Mouse (Mus musculus): Measurements from ENCODE around the gene Gm45623.

The Gm45623 gene

DNA sequence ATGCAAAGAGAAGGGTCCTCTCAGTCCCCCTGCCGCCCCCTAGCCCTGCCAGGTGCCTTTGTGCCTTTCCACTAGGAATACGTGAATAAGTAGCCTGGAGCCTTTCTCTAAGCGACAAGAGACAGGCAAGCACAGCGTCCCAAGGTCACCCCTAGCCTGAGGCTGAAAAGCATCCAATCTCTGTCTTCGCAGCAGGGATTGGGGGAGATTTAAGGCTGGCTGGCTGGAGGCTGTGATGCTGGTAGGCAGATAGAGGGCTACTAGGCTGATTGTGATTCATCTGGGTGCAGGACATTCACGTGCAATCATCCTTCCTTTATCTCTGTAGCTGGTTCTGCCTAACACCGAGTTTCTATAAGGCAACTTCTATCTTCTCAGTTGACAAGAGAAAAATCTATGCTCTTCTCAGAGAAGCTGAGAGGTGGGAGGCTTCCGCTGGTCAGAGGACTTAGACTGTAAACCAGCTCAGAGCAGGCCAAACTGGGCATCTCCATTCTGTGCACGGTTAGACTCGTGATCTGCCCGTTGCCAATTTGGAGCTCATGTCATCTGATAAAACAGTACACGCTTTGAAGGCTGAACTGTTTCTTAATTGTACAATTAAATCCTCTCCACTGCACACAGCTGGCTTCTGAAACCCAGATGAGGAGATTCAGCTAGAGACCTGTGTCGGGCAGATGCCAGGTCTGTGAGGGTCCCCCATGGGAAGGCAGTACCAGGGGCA lies 27.3 kb upstream of the Gm45623 start:
- TF ChIP-seq POU5F1 (IDR thresholded peaks at IDR 0.05; ENCODE audit: borderline replicate concordance, low read length) (no peak), CTCF (conservative IDR thresholded peaks at IDR 0.05; ENCODE audit: low read length) (no peak), NANOG (IDR thresholded peaks at IDR 0.05; ENCODE audit: borderline replicate concordance, low read length) (no peak)
- Histone ChIP-seq H3K4me3 (replicated peaks; ENCODE audit: low read length) (no peak overlapping the region), H3K36me3 (ENCODE audit: insufficient read depth, low read length) (no peaks in the 10 kb centered on the region), H3K27me3 (ENCODE audit: insufficient read depth, low read length) (peaks cover 25% of the 10 kb centered on the region), H3K4me1 (replicated peaks; ENCODE audit: low read depth, low read length) (peaks cover 13% of the 10 kb centered on the region), H3K9me3 (ENCODE audit: low read length) (peaks cover 5% of the 10 kb centered on the region; the same call in 1 of the 2 replicates)

DNA sequence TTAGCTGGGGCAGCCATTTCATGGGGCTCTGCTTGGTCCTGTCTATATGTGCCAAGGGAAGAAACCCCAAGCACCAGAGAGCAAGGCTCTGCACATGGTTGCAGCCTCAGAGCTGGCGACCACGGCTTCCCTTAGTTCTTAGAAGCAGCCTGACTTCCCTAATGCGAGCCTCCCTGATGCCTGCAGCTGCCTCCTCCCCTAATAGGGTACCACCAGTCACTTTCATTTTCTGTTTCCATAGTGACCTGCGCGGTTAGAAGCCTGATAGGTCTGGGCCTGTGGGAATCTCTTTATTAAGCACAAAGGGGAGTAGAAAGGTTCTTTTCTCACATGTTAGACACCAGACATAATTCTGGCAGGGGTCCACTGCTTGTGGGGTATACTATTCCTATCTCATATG lies 20.7 kb upstream of the Gm45623 start:
- H3K9me3 ChIP-seq (ENCODE audit: low read length) = peaks cover 7% of the 10 kb centered on the region; the same call in 1 of the 2 replicates
- no peaks in the 10 kb centered on the region for H3K36me3 ChIP-seq (ENCODE audit: insufficient read depth, low read length)
- 0 out of 2 replicates have a peak, but pooled peaks cover 3% of the 10 kb centered on the region for H3K4me1 ChIP-seq (replicated peaks; ENCODE audit: low read depth, low read length)
- TF ChIP-seq CTCF (conservative IDR thresholded peaks at IDR 0.05; ENCODE audit: low read length) = no peak
- TF ChIP-seq POU5F1 (IDR thresholded peaks at IDR 0.05; ENCODE audit: borderline replicate concordance, low read length) = no peak
- TF ChIP-seq NANOG (IDR thresholded peaks at IDR 0.05; ENCODE audit: borderline replicate concordance, low read length) = no peak
- no peak overlapping the region for H3K4me3 ChIP-seq (replicated peaks; ENCODE audit: low read length)
- peaks cover 20% of the 10 kb centered on the region for H3K27me3 ChIP-seq (ENCODE audit: insufficient read depth, low read length)

DNA sequence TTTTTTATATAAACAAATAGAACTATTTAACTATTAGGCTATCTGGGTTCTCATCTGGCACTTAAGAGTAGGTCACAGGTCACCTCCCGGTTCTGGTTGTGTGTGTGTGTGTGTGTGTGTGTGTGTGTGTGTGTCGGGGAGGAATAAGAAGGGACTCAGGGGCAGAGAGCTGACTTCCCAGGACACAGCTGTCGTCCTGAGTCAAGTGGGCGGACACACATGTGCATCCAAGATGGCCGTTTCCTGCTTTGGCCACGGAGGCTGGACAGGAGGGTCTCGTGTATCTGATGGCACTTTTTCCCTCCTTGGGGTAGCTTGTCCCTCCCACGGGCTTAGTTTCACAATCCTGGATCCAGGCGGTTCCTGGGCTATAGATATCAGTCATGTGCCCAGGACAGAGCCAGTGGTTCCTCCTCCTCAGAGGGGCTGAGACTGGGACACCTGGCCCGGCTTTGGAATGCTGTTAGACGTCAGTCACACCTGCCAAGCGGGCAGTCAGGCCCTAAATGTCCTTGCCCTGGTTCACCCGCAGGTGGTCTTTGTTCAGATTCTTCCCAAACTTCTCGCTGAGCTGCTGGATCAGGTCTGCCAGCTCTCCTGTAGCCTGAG lies 19.7 kb upstream of the Gm45623 start:
- Histone ChIP-seq H3K9me3 (ENCODE audit: low read length) (peaks cover 6% of the 10 kb centered on the region; the same call in 1 of the 2 replicates), H3K4me3 (replicated peaks; ENCODE audit: low read length) (no peak overlapping the region)
- TF ChIP-seq NANOG (IDR thresholded peaks at IDR 0.05; ENCODE audit: borderline replicate concordance, low read length) (no peak), CTCF (conservative IDR thresholded peaks at IDR 0.05; ENCODE audit: low read length) (no peak), POU5F1 (IDR thresholded peaks at IDR 0.05; ENCODE audit: borderline replicate concordance, low read length) (no peak)

DNA sequence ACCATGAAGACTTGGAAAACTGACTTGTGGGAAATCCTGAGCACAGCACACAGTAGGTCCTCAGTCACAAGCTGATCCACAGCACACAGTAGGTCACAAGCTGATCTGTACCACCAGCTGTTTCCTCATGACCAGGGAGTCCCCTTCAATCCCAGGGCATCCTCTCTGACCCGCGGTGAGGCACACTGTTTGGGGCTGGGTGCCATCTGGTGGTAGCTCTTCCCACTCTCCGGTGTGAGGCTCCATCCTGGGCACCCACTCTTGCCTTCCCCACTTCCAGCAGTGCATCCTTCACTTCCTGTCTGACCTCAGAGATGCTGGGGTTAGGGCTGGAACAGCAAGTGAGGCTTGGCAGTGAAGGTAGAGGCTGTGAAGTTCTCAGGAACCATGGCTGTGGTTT lies 19.0 kb upstream of the Gm45623 start:
- TF ChIP-seq CTCF (conservative IDR thresholded peaks at IDR 0.05; ENCODE audit: low read length) (no peak), POU5F1 (IDR thresholded peaks at IDR 0.05; ENCODE audit: borderline replicate concordance, low read length) (no peak), NANOG (IDR thresholded peaks at IDR 0.05; ENCODE audit: borderline replicate concordance, low read length) (no peak)
- H3K36me3 ChIP-seq (ENCODE audit: insufficient read depth, low read length) = no peaks in the 10 kb centered on the region
- H3K9me3 ChIP-seq (ENCODE audit: low read length) = 0 out of 2 replicates have a peak, but pooled peaks cover 2% of the 10 kb centered on the region
- 0 out of 2 replicates have a peak, but pooled peaks cover 3% of the 10 kb centered on the region for H3K4me1 ChIP-seq (replicated peaks; ENCODE audit: low read depth, low read length)
- peaks cover 24% of the 10 kb centered on the region for H3K27me3 ChIP-seq (ENCODE audit: insufficient read depth, low read length)
- no peak overlapping the region for H3K4me3 ChIP-seq (replicated peaks; ENCODE audit: low read length)

More for the DNA sequence above, 19.7 kb upstream of the Gm45623 start:
- Histone ChIP-seq H3K4me1 (replicated peaks; ENCODE audit: low read depth, low read length) (0 out of 2 replicates have a peak, but pooled peaks cover 3% of the 10 kb centered on the region), H3K27me3 (ENCODE audit: insufficient read depth, low read length) (peaks cover 25% of the 10 kb centered on the region), H3K36me3 (ENCODE audit: insufficient read depth, low read length) (no peaks in the 10 kb centered on the region)

DNA sequence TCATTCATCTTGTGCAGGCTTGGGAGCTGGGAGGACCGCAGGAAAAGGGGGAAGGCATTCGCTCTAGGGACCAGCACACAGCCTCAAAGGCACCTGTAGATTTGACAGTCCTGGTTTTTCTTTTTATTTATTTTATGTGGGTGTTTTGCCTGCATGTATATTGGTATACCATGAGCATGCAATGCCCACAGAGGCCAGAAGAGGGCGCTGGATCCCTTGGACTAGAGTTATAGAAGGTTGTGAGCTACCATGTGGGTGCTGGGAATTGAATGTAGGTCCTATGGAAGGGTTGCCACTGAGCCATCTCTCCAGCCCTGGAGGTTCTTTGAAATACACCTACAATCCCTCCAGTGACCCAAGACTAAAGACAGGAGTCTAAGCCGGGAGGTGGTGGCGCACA lies 17.2 kb upstream of the Gm45623 start:
- peaks cover 5% of the 10 kb centered on the region; the same call in 1 of the 2 replicates for H3K4me1 ChIP-seq (replicated peaks; ENCODE audit: low read depth, low read length)
- H3K4me3 ChIP-seq (replicated peaks; ENCODE audit: low read length) = no peak overlapping the region
- H3K9me3 ChIP-seq (ENCODE audit: low read length) = 0 out of 2 replicates have a peak, but pooled peaks cover 2% of the 10 kb centered on the region
- peaks cover 32% of the 10 kb centered on the region for H3K27me3 ChIP-seq (ENCODE audit: insufficient read depth, low read length)
- H3K36me3 ChIP-seq (ENCODE audit: insufficient read depth, low read length) = no peaks in the 10 kb centered on the region
- TF ChIP-seq POU5F1 (IDR thresholded peaks at IDR 0.05; ENCODE audit: borderline replicate concordance, low read length) (no peak), CTCF (conservative IDR thresholded peaks at IDR 0.05; ENCODE audit: low read length) (peak; percentile 56), NANOG (IDR thresholded peaks at IDR 0.05; ENCODE audit: borderline replicate concordance, low read length) (no peak)

GRCm38 (mm10) chr13:56770136-56770578 lies 16.5 kb upstream of the Gm45623 start:
- 0 out of 2 replicates have a peak, but pooled peaks cover 2% of the 10 kb centered on the region for H3K9me3 ChIP-seq (ENCODE audit: low read length)
- no peak overlapping the region for H3K4me3 ChIP-seq (replicated peaks; ENCODE audit: low read length)
- no peaks in the 10 kb centered on the region for H3K36me3 ChIP-seq (ENCODE audit: insufficient read depth, low read length)
- H3K27me3 ChIP-seq (ENCODE audit: insufficient read depth, low read length) = peaks cover 38% of the 10 kb centered on the region
- H3K4me1 ChIP-seq (replicated peaks; ENCODE audit: low read depth, low read length) = peaks cover 12% of the 10 kb centered on the region
- no peak for TF ChIP-seq CTCF (conservative IDR thresholded peaks at IDR 0.05; ENCODE audit: low read length)
- TF ChIP-seq POU5F1 (IDR thresholded peaks at IDR 0.05; ENCODE audit: borderline replicate concordance, low read length) = no peak
- no peak for TF ChIP-seq NANOG (IDR thresholded peaks at IDR 0.05; ENCODE audit: borderline replicate concordance, low read length)

DNA sequence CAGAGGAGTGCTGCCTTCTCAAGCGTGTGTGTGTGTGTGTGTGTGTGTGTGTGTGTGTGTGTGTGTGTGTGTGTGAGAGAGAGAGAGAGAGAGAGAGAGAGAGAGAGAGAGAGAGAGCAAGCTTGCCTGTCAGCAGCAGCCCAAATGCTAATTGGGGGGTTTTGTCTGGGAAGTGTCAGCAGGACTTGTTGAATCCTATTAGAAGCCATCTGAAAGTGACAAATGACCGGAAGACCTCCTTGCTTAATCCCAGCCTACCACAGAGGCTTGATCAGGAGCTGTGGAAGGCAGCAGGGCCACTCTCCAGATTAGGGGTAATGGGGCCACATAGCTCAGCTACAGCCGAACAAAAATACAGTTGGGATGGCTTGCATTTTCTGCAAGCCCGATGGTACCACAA lies 15.8 kb upstream of the Gm45623 start:
- Histone ChIP-seq H3K4me3 (replicated peaks; ENCODE audit: low read length) (no peak overlapping the region), H3K4me1 (replicated peaks; ENCODE audit: low read depth, low read length) (peaks cover 16% of the 10 kb centered on the region), H3K27me3 (ENCODE audit: insufficient read depth, low read length) (peaks cover 45% of the 10 kb centered on the region), H3K36me3 (ENCODE audit: insufficient read depth, low read length) (no peaks in the 10 kb centered on the region), H3K9me3 (ENCODE audit: low read length) (0 out of 2 replicates have a peak, but pooled peaks cover 2% of the 10 kb centered on the region)
- TF ChIP-seq CTCF (conservative IDR thresholded peaks at IDR 0.05; ENCODE audit: low read length) (no peak), NANOG (IDR thresholded peaks at IDR 0.05; ENCODE audit: borderline replicate concordance, low read length) (no peak), POU5F1 (IDR thresholded peaks at IDR 0.05; ENCODE audit: borderline replicate concordance, low read length) (no peak)

GRCm38 (mm10) chr13:56766211-56766610 lies 12.6 kb upstream of the Gm45623 start:
- H3K4me3 ChIP-seq (replicated peaks; ENCODE audit: low read length) = no peak overlapping the region
- H3K9me3 ChIP-seq (ENCODE audit: low read length) = 0 out of 2 replicates have a peak, but pooled peaks cover 2% of the 10 kb centered on the region
- no peak for TF ChIP-seq NANOG (IDR thresholded peaks at IDR 0.05; ENCODE audit: borderline replicate concordance, low read length)
- H3K27me3 ChIP-seq (ENCODE audit: insufficient read depth, low read length) = peaks cover 72% of the 10 kb centered on the region
- H3K36me3 ChIP-seq (ENCODE audit: insufficient read depth, low read length) = no peaks in the 10 kb centered on the region
- peaks cover 13% of the 10 kb centered on the region for H3K4me1 ChIP-seq (replicated peaks; ENCODE audit: low read depth, low read length)

All from E14TG2a.4 (cell line).